Mouse (Mus musculus) olfactory bulb, adult 2 months (tissue): ENCODE results near the gene Shtn1. TPM values are rescaled to one million over a fixed set of nuclear protein-coding genes. Genes with fewer than 3 reads are reported as not detected.

ENCODE experiments used
- H3K27ac ChIP-seq: fragments of 200-500 bp; 2 replicates; pipeline ENCODE4 v1.5.1; 2012; ENCODE audit warnings: low read depth, low read length; ENCODE audit not compliant: insufficient read depth
- H3K4me1 ChIP-seq: fragments of 200-500 bp; 2 replicates; pipeline ENCODE4 v1.6.1; 2012; ENCODE audit warnings: low read length; ENCODE audit not compliant: control insufficient read depth, insufficient read depth
- H3K4me3 ChIP-seq: fragments of 200-500 bp; 2 replicates; pipeline ENCODE4 v1.5.1; 2012; ENCODE audit warnings: mild to moderate bottlenecking, low read depth, low read length, moderate library complexity; ENCODE audit not compliant: insufficient read depth
- CTCF ChIP-seq: fragments of 200-500 bp; IDR thresholded peaks from 2 replicates; pipeline ENCODE4 v1.5.1; 2012; ENCODE audit warnings: low read depth, mild to moderate bottlenecking, low read length, moderate library complexity; ENCODE audit not compliant: insufficient read depth
- POLR2A ChIP-seq: fragments of 200-500 bp; IDR thresholded peaks from 2 replicates; pipeline ENCODE4 v1.6.1; 2012; ENCODE audit warnings: mild to moderate bottlenecking, low read depth, low read length, moderate library complexity; ENCODE audit not compliant: insufficient read depth
- WGBS: fragments of 180-500 bp; shearing (Covaris S2); methylation state at CpG from one replicate; pipeline ENCODE4 v1.1.7; 2018; 5-methylcytosine and 5-hydroxymethylcytosine counted together
- polyA plus RNA-seq: library from polyadenylated mRNA; stranded (reverse); fragments of >200 nt; gene quantifications from 2 replicates; pipeline ENCODE4 v1.2.4, GENCODE M21; 2012; ENCODE audit warnings: low replicate concordance; ENCODE audit not compliant: missing spikeins, insufficient read depth, insufficient read length

The Shtn1 gene
- polyA plus RNA-seq, result not detected in 2 replicates

- Histone ChIP-seq H3K4me1 (peaks cover 7% of the 10 kb centered on the region), H3K4me3 (peak within 1 kb of the TSS; percentile 82), H3K27ac (peak within 1 kb of the TSS; percentile 59)
- WGBS, result 2% methylated on average over 45 of the region's 46 CpGs
- no peak for TF ChIP-seq POLR2A
- no peak for TF ChIP-seq CTCF
Measured at GRCm38 (mm10) chr19:59075472-59076101, at the start of gene Shtn1. Shtn1 (minus strand) TSS chr19:59076100.

GRCm38 (mm10) chr19:59114152-59114551, 38.3 kb upstream of the Shtn1 start:
- 70% methylated on average over 4 of the region's 4 CpGs for WGBS

GRCm38 (mm10) chr19:59109937-59110336, 34.0 kb upstream of the Shtn1 start:
- 50% methylated on average over 1 of the region's 1 CpGs for WGBS

More at GRCm38 (mm10) chr19:59114152-59114551, 38.3 kb upstream of the Shtn1 start:
- Histone ChIP-seq H3K4me1 (no peaks in the 10 kb centered on the region), H3K27ac (no peak overlapping the region), H3K4me3 (no peak overlapping the region)
- TF ChIP-seq CTCF (no peak), POLR2A (no peak)

GRCm38 (mm10) chr19:59098315-59098714, 22.4 kb upstream of the Shtn1 start:
- WGBS, result 58% methylated on average over 1 of the region's 1 CpGs
- Histone ChIP-seq H3K4me1 (no peaks in the 10 kb centered on the region), H3K27ac (no peak overlapping the region), H3K4me3 (no peak overlapping the region)
- no peak for TF ChIP-seq POLR2A
- TF ChIP-seq CTCF, result no peak

More at GRCm38 (mm10) chr19:59109937-59110336, 34.0 kb upstream of the Shtn1 start:
- Histone ChIP-seq H3K4me3 (no peak overlapping the region), H3K4me1 (no peaks in the 10 kb centered on the region), H3K27ac (no peak overlapping the region)
- TF ChIP-seq CTCF (no peak), POLR2A (no peak)

- H3K27ac ChIP-seq, result no peak overlapping the region
- 94% methylated on average over 7 of the region's 7 CpGs for WGBS
- no peaks in the 10 kb centered on the region for H3K4me1 ChIP-seq
- H3K4me3 ChIP-seq, result no peak overlapping the region
- TF ChIP-seq CTCF, result no peak
- no peak for TF ChIP-seq POLR2A
Measured at GRCm38 (mm10) chr19:59092295-59092694, 16.4 kb upstream of the Shtn1 start.

GRCm38 (mm10) chr19:59090337-59090736, 14.4 kb upstream of the Shtn1 start:
- Histone ChIP-seq H3K27ac (no peak overlapping the region), H3K4me1 (no peaks in the 10 kb centered on the region), H3K4me3 (no peak overlapping the region)
- 79% methylated on average over 1 of the region's 1 CpGs for WGBS
- no peak for TF ChIP-seq POLR2A
- TF ChIP-seq CTCF, result no peak

- Histone ChIP-seq H3K4me1 (peaks cover 3% of the 10 kb centered on the region; the same call in 1 of the 2 replicates), H3K27ac (no peak overlapping the region)
Measured at GRCm38 (mm10) chr19:59084296-59084695, 8.4 kb upstream of the Shtn1 start.

GRCm38 (mm10) chr19:59076131-59076530, 231 bp upstream of the Shtn1 start:
- Histone ChIP-seq H3K4me3 (peak overlapping the region; percentile 82; the same call in 1 of the 2 replicates), H3K4me1 (peaks cover 7% of the 10 kb centered on the region), H3K27ac (no peak overlapping the region)
- WGBS, result 13% methylated on average over 5 of the region's 5 CpGs
- TF ChIP-seq POLR2A, result no peak
- no peak for TF ChIP-seq CTCF

More at GRCm38 (mm10) chr19:59084296-59084695, 8.4 kb upstream of the Shtn1 start:
- WGBS, result 75% methylated on average over 4 of the region's 4 CpGs
- TF ChIP-seq POLR2A (no peak), CTCF (no peak)
- H3K4me3 ChIP-seq, result no peak overlapping the region

- H3K27ac ChIP-seq, result peak overlapping the region; percentile 59
- peaks cover 7% of the 10 kb centered on the region for H3K4me1 ChIP-seq
- WGBS, result 3% methylated on average over 46 of the region's 46 CpGs
- peak overlapping the region; percentile 82 for H3K4me3 ChIP-seq
- TF ChIP-seq CTCF, result no peak
- TF ChIP-seq POLR2A, result no peak
Measured at GRCm38 (mm10) chr19:59074841-59075471, 944 bp downstream of the Shtn1 start.
